Mouse (Mus musculus) testis, adult 2 months (tissue): Measurements from ENCODE around the gene Zfp334.

ENCODE experiments used
- CTCF ChIP-seq: fragments of 200-500 bp; IDR thresholded peaks from 2 replicates; pipeline ENCODE4 v1.5.1; 2012; ENCODE audit warnings: low read depth, mild to moderate bottlenecking, inconsistent platforms, low read length, moderate library complexity; ENCODE audit not compliant: control insufficient read depth, insufficient read depth, insufficient replicate concordance
- POLR2A ChIP-seq: fragments of 200-500 bp; IDR thresholded peaks from 2 replicates; pipeline ENCODE4 v1.6.1; 2012; ENCODE audit warnings: low read depth, mild to moderate bottlenecking, inconsistent platforms, low read length, moderate library complexity; ENCODE audit not compliant: control insufficient read depth

DNA sequence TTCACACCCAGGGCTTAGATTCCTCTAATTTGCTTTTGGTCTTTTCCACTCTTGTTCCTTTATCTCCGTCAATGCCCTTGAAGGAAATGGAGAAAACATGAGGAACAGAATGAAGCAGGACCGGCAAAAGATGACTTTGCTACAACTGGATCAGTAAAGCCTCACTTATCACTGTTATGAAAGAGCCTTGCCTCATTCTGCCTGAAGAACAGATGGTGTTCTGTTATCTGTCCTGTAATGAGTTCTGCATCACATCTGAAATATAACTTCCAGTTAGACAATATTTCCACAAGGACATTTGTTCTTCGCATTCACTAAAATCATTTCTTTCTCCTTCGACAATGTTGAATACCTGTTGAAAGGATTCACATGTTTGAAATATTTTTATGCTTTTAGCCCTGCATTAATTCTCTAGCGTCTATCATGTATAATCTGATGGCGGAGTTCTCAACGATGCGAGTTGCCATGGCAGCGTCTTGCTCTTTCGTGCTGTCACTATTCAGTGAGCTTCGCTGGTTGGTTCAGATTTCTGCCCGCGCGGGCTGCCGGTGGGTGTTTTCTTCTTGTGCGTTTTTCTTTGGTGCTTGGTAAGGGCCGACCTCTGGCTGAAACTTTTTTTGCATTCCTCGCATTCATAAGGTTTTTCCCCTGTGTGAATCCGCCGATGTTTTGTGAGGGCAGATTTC is 36.1 kb downstream of the Zfp334 start:
- no peak for TF ChIP-seq CTCF
- TF ChIP-seq POLR2A: no peak
